Mouse (Mus musculus): ENCODE results near the gene Ppm1h. TPM values are rescaled to one million over a fixed set of nuclear protein-coding genes. Genes with fewer than 3 reads are reported as not detected.

The Ppm1h gene
- polyA plus RNA-seq, 1 experiment from 2014 or later, result 34.3 TPM

- 0 out of 2 replicates have a peak, but pooled peaks cover 7% of the 10 kb centered on the region for H3K4me1 ChIP-seq (replicated peaks; ENCODE audit: control insufficient read depth, insufficient read depth, low read length)
- H3K4me2 ChIP-seq (replicated peaks), result no peak overlapping the region
- H3K4me3 ChIP-seq (replicated peaks; ENCODE audit: low read length), result no peak overlapping the region
- no peaks in the 10 kb centered on the region for H3K27me3 ChIP-seq (ENCODE audit: control insufficient read depth, insufficient read depth, low read length)
- WGBS, result 53% methylated on average over 8 of the region's 8 CpGs
- ATAC-seq (ENCODE audit: low FRiP score) (no peak), DNase-seq (ENCODE audit: low spot score) (no peak)
- H3K9me3 ChIP-seq (ENCODE audit: control insufficient read depth, low read length), result no peaks in the 10 kb centered on the region
- H3K9ac ChIP-seq, result no peak overlapping the region
- no peak overlapping the region for H3K27ac ChIP-seq
- H3K36me3 ChIP-seq (replicated peaks; ENCODE audit: control insufficient read depth, insufficient read depth), result no peaks in the 10 kb centered on the region
These were observed 87.4 kb downstream of the Ppm1h start for GRCm38 (mm10) chr10:122765992-122766391.

DNA sequence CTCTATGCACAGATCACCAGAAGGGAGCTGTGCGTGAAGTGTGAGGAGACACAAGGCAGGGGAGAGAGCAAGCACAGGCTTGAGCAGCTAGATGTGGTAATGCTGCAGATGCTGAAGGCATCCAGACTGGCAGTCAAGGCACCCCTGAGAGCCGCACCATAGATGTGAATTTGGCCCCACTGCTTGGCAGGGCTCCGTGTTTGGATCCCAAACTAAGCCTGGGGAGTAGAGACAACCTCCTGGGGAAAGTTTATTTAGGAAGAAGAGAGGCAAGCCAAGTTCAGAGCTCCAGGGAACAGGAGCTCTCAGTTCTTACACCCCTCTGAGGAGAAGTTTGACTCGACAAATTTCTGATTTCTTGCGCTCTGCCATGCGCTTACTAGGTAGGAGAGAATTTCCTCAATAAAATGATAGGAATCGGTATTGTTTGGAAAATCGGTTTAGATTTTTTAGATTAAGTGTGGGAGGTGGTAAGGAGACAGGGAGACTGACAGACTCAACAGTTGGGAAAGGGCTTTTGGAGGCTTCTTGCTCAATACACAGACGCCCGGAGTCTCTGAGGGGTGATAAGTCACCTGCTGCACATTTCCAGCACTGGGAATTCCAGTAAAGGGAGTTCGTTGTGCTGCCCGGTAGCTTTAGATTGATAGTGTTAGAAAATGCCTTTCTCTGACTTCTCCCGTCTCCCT lies 89.8 kb downstream of the Ppm1h start:
- no peaks in the 10 kb centered on the region for H3K9me3 ChIP-seq (ENCODE audit: control insufficient read depth, low read length)
- WGBS, result 69% methylated on average over 13 of the region's 13 CpGs
- DNase-seq (ENCODE audit: low spot score), result no peak
- ATAC-seq (ENCODE audit: low FRiP score), result no peak
- H3K9ac ChIP-seq, result no peak overlapping the region
- 0 out of 2 replicates have a peak, but pooled peaks cover 7% of the 10 kb centered on the region for H3K4me1 ChIP-seq (replicated peaks; ENCODE audit: control insufficient read depth, insufficient read depth, low read length)
- no peak overlapping the region for H3K4me3 ChIP-seq (replicated peaks; ENCODE audit: low read length)
- H3K36me3 ChIP-seq (replicated peaks; ENCODE audit: control insufficient read depth, insufficient read depth), result no peaks in the 10 kb centered on the region
- H3K4me2 ChIP-seq (replicated peaks), result no peak overlapping the region
- no peak overlapping the region for H3K27ac ChIP-seq
- no peaks in the 10 kb centered on the region for H3K27me3 ChIP-seq (ENCODE audit: control insufficient read depth, insufficient read depth, low read length)

GRCm38 (mm10) chr10:122768893-122769341 lies 90.4 kb downstream of the Ppm1h start:
- Histone ChIP-seq H3K9ac (no peak overlapping the region), H3K36me3 (replicated peaks; ENCODE audit: control insufficient read depth, insufficient read depth) (no peaks in the 10 kb centered on the region), H3K9me3 (ENCODE audit: control insufficient read depth, low read length) (no peaks in the 10 kb centered on the region), H3K27ac (no peak overlapping the region), H3K4me1 (replicated peaks; ENCODE audit: control insufficient read depth, insufficient read depth, low read length) (0 out of 2 replicates have a peak, but pooled peaks cover 7% of the 10 kb centered on the region), H3K4me2 (replicated peaks) (no peak overlapping the region), H3K4me3 (replicated peaks; ENCODE audit: low read length) (no peak overlapping the region), H3K27me3 (ENCODE audit: control insufficient read depth, insufficient read depth, low read length) (no peaks in the 10 kb centered on the region)
- DNase-seq (ENCODE audit: low spot score) (no peak), ATAC-seq (ENCODE audit: low FRiP score) (no peak)
- WGBS, result 78% methylated on average over 6 of the region's 6 CpGs

- Histone ChIP-seq H3K27ac (0 out of 2 replicates have a peak overlapping the region, but pooled peaks have one; percentile 30), H3K36me3 (replicated peaks; ENCODE audit: control insufficient read depth, insufficient read depth) (no peaks in the 10 kb centered on the region), H3K9me3 (ENCODE audit: control insufficient read depth, low read length) (no peaks in the 10 kb centered on the region), H3K27me3 (ENCODE audit: control insufficient read depth, insufficient read depth, low read length) (no peaks in the 10 kb centered on the region), H3K9ac (no peak overlapping the region), H3K4me1 (replicated peaks; ENCODE audit: control insufficient read depth, insufficient read depth, low read length) (0 out of 2 replicates have a peak, but pooled peaks cover 7% of the 10 kb centered on the region), H3K4me2 (replicated peaks) (no peak overlapping the region), H3K4me3 (replicated peaks; ENCODE audit: low read length) (no peak overlapping the region)
- ATAC-seq (ENCODE audit: low FRiP score), result no peak
- DNase-seq (ENCODE audit: low spot score), result no peak
- 69% methylated on average over 7 of the region's 7 CpGs for WGBS
These were observed 91.8 kb downstream of the Ppm1h start for GRCm38 (mm10) chr10:122770337-122770736.

DNA sequence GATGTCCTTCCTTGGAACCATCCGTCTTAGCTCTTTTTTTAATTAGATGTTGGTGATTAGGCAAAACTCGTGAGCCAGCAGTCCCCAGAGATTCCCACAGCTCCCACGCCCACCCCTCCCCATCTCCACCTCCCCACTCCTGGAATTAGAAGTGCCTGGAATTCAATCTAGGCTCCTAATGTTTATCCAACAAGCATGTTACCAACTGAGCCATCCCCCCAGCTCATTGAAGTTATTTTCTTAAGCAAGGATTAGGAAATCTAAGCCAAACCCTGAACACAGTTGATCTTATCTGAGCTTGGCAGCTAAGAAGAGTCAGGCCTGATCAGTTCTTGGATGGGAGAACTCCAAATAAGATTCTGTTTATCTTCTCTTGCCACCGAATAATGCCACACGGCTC lies 92.4 kb downstream of the Ppm1h start:
- Histone ChIP-seq H3K9me3 (ENCODE audit: control insufficient read depth, low read length) (no peaks in the 10 kb centered on the region), H3K4me2 (replicated peaks) (no peak overlapping the region), H3K9ac (no peak overlapping the region), H3K4me3 (replicated peaks; ENCODE audit: low read length) (no peak overlapping the region), H3K27ac (0 out of 2 replicates have a peak overlapping the region, but pooled peaks have one; percentile 7), H3K4me1 (replicated peaks; ENCODE audit: control insufficient read depth, insufficient read depth, low read length) (0 out of 2 replicates have a peak, but pooled peaks cover 4% of the 10 kb centered on the region), H3K27me3 (ENCODE audit: control insufficient read depth, insufficient read depth, low read length) (no peaks in the 10 kb centered on the region), H3K36me3 (replicated peaks; ENCODE audit: control insufficient read depth, insufficient read depth) (no peaks in the 10 kb centered on the region)
- DNase-seq (ENCODE audit: low spot score) (no peak), ATAC-seq (ENCODE audit: low FRiP score) (no peak)
- 66% methylated on average over 5 of the region's 5 CpGs for WGBS

DNA sequence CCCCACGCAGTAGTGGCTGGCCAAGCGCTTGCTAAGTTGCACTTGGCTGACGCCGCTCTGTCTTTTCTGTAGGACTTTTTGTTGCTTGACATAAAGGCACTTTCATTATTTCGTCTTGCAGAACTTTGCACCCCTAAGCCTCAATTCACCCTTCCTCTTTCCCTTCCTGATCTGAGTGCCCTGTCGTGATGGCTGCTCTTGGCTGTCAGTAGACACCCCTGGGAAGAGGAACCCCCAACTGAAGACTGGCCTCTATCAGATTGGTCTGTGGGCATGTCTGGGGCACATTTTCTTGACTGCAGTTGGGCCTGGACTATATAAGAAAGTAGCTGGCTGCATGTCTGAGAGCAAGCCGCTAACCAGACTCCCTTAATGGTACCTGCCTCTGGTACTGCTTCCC lies 95.6 kb downstream of the Ppm1h start:
- no peak overlapping the region for H3K27ac ChIP-seq
- WGBS, result 86% methylated on average over 7 of the region's 7 CpGs
- no peak overlapping the region for H3K4me2 ChIP-seq (replicated peaks)
- H3K36me3 ChIP-seq (replicated peaks; ENCODE audit: control insufficient read depth, insufficient read depth), result no peaks in the 10 kb centered on the region
- H3K4me3 ChIP-seq (replicated peaks; ENCODE audit: low read length), result no peak overlapping the region
- no peak overlapping the region for H3K9ac ChIP-seq
- no peaks in the 10 kb centered on the region for H3K9me3 ChIP-seq (ENCODE audit: control insufficient read depth, low read length)
- no peak for ATAC-seq (ENCODE audit: low FRiP score)
- no peaks in the 10 kb centered on the region for H3K4me1 ChIP-seq (replicated peaks; ENCODE audit: control insufficient read depth, insufficient read depth, low read length)
- no peak for DNase-seq (ENCODE audit: low spot score)
- H3K27me3 ChIP-seq (ENCODE audit: control insufficient read depth, insufficient read depth, low read length), result no peaks in the 10 kb centered on the region

DNA sequence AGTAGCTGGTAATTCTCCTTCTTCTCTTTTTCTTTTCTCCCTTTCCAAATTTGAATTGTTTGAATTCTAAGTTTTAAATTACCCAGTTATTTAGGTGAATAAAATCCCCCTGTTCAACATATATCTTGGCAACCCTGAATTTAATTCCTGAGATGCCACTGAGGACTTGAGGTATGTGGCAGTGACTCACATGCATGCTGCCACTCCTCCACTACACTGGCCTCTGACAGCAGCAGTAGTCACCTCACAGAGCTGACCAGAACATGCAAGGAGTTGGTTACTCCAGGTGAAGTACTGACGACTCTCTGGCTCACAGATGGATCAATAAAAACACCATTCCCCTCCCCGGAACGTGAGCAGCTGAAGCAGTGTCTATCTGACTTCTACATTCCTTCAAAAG lies 98.9 kb downstream of the Ppm1h start:
- DNase-seq (ENCODE audit: low spot score), result no peak
- no peaks in the 10 kb centered on the region for H3K27me3 ChIP-seq (ENCODE audit: control insufficient read depth, insufficient read depth, low read length)
- no peaks in the 10 kb centered on the region for H3K36me3 ChIP-seq (replicated peaks; ENCODE audit: control insufficient read depth, insufficient read depth)
- no peak for ATAC-seq (ENCODE audit: low FRiP score)
- H3K9ac ChIP-seq, result no peak overlapping the region
- H3K9me3 ChIP-seq (ENCODE audit: control insufficient read depth, low read length), result no peaks in the 10 kb centered on the region
- H3K4me3 ChIP-seq (replicated peaks; ENCODE audit: low read length), result no peak overlapping the region
- no peak overlapping the region for H3K4me2 ChIP-seq (replicated peaks)
- 71% methylated on average over 3 of the region's 3 CpGs for WGBS
- H3K27ac ChIP-seq, result no peak overlapping the region
- 0 out of 2 replicates have a peak, but pooled peaks cover 3% of the 10 kb centered on the region for H3K4me1 ChIP-seq (replicated peaks; ENCODE audit: control insufficient read depth, insufficient read depth, low read length)

- H3K27ac ChIP-seq, result no peak overlapping the region
- DNase-seq (ENCODE audit: low spot score) (no peak), ATAC-seq (ENCODE audit: low FRiP score) (no peak)
- 90% methylated on average over 3 of the region's 3 CpGs for WGBS
- H3K4me3 ChIP-seq (replicated peaks; ENCODE audit: low read length), result no peak overlapping the region
- 0 out of 2 replicates have a peak, but pooled peaks cover 3% of the 10 kb centered on the region for H3K4me1 ChIP-seq (replicated peaks; ENCODE audit: control insufficient read depth, insufficient read depth, low read length)
- no peak overlapping the region for H3K9ac ChIP-seq
- H3K4me2 ChIP-seq (replicated peaks), result no peak overlapping the region
- no peaks in the 10 kb centered on the region for H3K27me3 ChIP-seq (ENCODE audit: control insufficient read depth, insufficient read depth, low read length)
- no peaks in the 10 kb centered on the region for H3K36me3 ChIP-seq (replicated peaks; ENCODE audit: control insufficient read depth, insufficient read depth)
- no peaks in the 10 kb centered on the region for H3K9me3 ChIP-seq (ENCODE audit: control insufficient read depth, low read length)
These were observed 99.5 kb downstream of the Ppm1h start for GRCm38 (mm10) chr10:122777939-122778655.

DNA sequence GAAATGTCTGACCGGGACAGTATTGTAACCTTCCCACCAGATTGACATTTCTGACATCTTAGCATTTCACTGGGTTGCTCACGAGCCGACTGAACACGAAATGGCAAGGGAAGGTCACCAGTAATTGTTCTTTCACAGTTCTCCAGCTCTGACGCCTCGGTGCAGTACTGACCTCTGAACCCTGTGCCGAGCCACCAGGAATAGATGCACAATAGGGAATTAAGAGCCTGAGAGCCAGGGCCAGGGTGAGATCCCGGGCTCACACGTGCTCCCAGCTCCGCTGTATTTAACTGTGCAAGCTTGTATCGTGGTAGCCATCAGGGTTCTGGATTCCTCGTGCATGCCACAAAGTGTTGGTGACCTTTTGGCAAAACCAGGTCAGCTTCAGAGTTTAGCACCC lies 100.8 kb downstream of the Ppm1h start:
- Histone ChIP-seq H3K9me3 (ENCODE audit: control insufficient read depth, low read length) (no peaks in the 10 kb centered on the region), H3K27ac (no peak overlapping the region), H3K4me2 (replicated peaks) (no peak overlapping the region), H3K4me1 (replicated peaks; ENCODE audit: control insufficient read depth, insufficient read depth, low read length) (0 out of 2 replicates have a peak, but pooled peaks cover 3% of the 10 kb centered on the region), H3K4me3 (replicated peaks; ENCODE audit: low read length) (no peak overlapping the region), H3K27me3 (ENCODE audit: control insufficient read depth, insufficient read depth, low read length) (no peaks in the 10 kb centered on the region), H3K36me3 (replicated peaks; ENCODE audit: control insufficient read depth, insufficient read depth) (no peaks in the 10 kb centered on the region), H3K9ac (no peak overlapping the region)
- no peak for DNase-seq (ENCODE audit: low spot score)
- 5% methylated on average over 12 of the region's 12 CpGs for WGBS
- ATAC-seq (ENCODE audit: low FRiP score), result no peak
